Mouse (Mus musculus): ENCODE measurements at regions not wholly inside any gene's neighbourhood (a gene's known extent, or its start where the extent isn't known, plus 50 kb on each side); places are given as distances from the start of the nearest gene placed in this dataset.

DNA sequence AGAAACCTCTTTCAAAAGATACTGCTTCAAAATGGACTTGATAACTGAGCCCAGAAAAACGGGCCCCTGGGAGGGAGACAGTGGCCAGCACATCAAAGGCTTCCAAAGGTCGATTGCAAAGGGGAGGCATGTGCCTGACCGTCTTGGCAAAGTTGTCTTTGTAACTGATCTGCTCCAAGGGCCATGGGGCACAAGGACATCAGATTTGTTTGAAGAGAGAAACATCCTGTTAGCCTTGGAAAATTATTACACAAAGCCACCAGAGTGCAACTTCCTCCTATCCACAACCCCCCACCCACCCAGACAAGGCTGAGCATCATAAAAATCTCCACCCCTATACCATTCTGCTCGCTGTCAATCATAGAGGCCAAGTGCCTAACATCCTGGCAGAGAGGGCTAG, 284.7 kb upstream of the Id2 start:
- Histone ChIP-seq H3K4me3 (replicated peaks) (no peak overlapping the region), H3K4me1 (no peaks in the 10 kb centered on the region; the same call in 1 of the 2 replicates), H3K27me3 (replicated peaks) (peaks cover 20% of the 10 kb centered on the region), H3K9me3 (no peaks in the 10 kb centered on the region), H3K36me3 (replicated peaks; ENCODE audit: low read length) (no peaks in the 10 kb centered on the region)
- no peak for TF ChIP-seq FLI1 (IDR thresholded peaks at IDR 0.05; ENCODE audit: low read length)
- no peak for TF ChIP-seq GATA1 (IDR thresholded peaks at IDR 0.05; ENCODE audit: borderline replicate concordance, low read length)

DNA sequence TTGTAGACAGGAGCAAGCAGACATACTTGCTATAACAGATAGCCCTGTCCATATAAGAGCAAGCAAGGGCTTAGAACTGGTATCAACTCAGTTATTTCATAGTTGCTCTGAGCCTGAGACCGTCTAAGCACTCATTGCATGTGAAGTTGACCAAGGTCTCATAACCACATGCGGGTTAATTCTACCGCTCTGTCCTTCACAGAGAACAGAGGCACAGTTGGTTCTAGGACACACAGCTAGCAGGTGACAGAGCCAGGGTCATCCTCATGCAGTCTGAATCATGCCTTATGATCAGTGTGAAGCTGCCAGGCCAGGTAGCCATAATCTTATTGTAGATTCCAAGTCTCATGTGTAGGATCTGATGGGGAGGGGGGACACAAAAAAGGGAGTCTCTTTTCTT, 283.1 kb upstream of the Id2 start:
- H3K4me3 ChIP-seq (replicated peaks): no peak overlapping the region
- H3K4me1 ChIP-seq: no peaks in the 10 kb centered on the region
- TF ChIP-seq FLI1 (IDR thresholded peaks at IDR 0.05; ENCODE audit: low read length): no peak
- TF ChIP-seq GATA1 (IDR thresholded peaks at IDR 0.05; ENCODE audit: borderline replicate concordance, low read length): no peak
- H3K36me3 ChIP-seq (replicated peaks; ENCODE audit: low read length): no peaks in the 10 kb centered on the region
- H3K9me3 ChIP-seq: no peaks in the 10 kb centered on the region
- peaks cover 27% of the 10 kb centered on the region for H3K27me3 ChIP-seq (replicated peaks)

DNA sequence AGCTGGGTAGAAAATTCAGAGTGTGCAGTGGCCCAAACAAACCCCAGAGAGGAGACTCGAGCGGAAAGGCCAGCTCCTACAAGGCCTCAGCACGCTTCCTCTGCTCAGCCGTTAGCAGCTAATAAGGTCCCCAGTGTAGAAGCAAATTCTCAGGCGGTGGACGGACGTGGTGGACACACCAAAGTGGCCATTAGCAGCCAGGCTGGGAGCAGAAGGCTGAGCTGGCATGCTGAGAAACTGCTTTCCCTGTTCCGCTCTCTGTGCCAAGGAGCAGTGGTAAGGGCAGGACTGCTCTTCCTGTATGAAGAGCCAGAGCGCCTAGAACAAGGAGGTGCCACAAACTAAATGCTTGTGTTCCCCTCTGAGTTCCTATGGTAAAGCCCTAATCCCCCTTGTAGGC, 282.1 kb upstream of the Id2 start:
- Histone ChIP-seq H3K4me3 (replicated peaks) (no peak overlapping the region), H3K36me3 (replicated peaks; ENCODE audit: low read length) (no peaks in the 10 kb centered on the region), H3K4me1 (no peaks in the 10 kb centered on the region), H3K27me3 (replicated peaks) (peaks cover 30% of the 10 kb centered on the region), H3K9me3 (no peaks in the 10 kb centered on the region)
- TF ChIP-seq FLI1 (IDR thresholded peaks at IDR 0.05; ENCODE audit: low read length) (no peak), GATA1 (IDR thresholded peaks at IDR 0.05; ENCODE audit: borderline replicate concordance, low read length) (no peak)

- no peaks in the 10 kb centered on the region for H3K9me3 ChIP-seq
- no peaks in the 10 kb centered on the region for H3K36me3 ChIP-seq (replicated peaks; ENCODE audit: low read length)
- peaks cover 30% of the 10 kb centered on the region for H3K27me3 ChIP-seq (replicated peaks)
- H3K4me1 ChIP-seq: no peaks in the 10 kb centered on the region
- TF ChIP-seq FLI1 (IDR thresholded peaks at IDR 0.05; ENCODE audit: low read length) (no peak), GATA1 (IDR thresholded peaks at IDR 0.05; ENCODE audit: borderline replicate concordance, low read length) (no peak)
- H3K4me3 ChIP-seq (replicated peaks): no peak overlapping the region
These were observed 281.2 kb upstream of the Id2 start for GRCm38 (mm10) chr12:25378036-25378645.

- H3K27me3 ChIP-seq (replicated peaks): peaks cover 31% of the 10 kb centered on the region
- H3K4me3 ChIP-seq (replicated peaks): no peak overlapping the region
- H3K9me3 ChIP-seq: no peaks in the 10 kb centered on the region
- H3K36me3 ChIP-seq (replicated peaks; ENCODE audit: low read length): no peaks in the 10 kb centered on the region
- no peak for TF ChIP-seq FLI1 (IDR thresholded peaks at IDR 0.05; ENCODE audit: low read length)
- no peak for TF ChIP-seq GATA1 (IDR thresholded peaks at IDR 0.05; ENCODE audit: borderline replicate concordance, low read length)
- H3K4me1 ChIP-seq: no peaks in the 10 kb centered on the region
These were observed 279.5 kb upstream of the Id2 start for GRCm38 (mm10) chr12:25376451-25376850.

DNA sequence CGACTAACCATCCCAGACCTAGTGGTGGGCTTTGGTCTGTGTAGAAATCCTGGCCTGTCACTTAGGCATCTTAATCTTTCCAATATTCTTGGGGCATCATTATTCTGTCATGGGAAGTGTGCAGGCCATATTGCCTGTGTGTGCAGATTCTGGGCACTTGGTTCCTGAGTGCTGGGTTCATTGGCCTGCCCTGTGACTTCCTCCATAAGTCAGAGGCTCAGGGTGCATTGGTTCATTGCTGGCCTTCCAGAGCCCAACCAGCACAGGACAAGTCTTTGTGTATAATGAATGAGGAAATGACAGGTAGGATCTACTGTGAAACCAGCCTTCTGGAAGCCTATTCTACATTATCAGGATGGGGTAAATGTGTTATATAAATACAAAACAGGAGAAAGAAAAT, 270.6 kb upstream of the Id2 start:
- Histone ChIP-seq H3K27me3 (replicated peaks) (peaks cover 17% of the 10 kb centered on the region), H3K4me1 (peaks cover 14% of the 10 kb centered on the region), H3K36me3 (replicated peaks; ENCODE audit: low read length) (no peaks in the 10 kb centered on the region), H3K9me3 (no peaks in the 10 kb centered on the region), H3K4me3 (replicated peaks) (no peak overlapping the region)
- TF ChIP-seq GATA1 (IDR thresholded peaks at IDR 0.05; ENCODE audit: borderline replicate concordance, low read length) (no peak), FLI1 (IDR thresholded peaks at IDR 0.05; ENCODE audit: low read length) (no peak)

DNA sequence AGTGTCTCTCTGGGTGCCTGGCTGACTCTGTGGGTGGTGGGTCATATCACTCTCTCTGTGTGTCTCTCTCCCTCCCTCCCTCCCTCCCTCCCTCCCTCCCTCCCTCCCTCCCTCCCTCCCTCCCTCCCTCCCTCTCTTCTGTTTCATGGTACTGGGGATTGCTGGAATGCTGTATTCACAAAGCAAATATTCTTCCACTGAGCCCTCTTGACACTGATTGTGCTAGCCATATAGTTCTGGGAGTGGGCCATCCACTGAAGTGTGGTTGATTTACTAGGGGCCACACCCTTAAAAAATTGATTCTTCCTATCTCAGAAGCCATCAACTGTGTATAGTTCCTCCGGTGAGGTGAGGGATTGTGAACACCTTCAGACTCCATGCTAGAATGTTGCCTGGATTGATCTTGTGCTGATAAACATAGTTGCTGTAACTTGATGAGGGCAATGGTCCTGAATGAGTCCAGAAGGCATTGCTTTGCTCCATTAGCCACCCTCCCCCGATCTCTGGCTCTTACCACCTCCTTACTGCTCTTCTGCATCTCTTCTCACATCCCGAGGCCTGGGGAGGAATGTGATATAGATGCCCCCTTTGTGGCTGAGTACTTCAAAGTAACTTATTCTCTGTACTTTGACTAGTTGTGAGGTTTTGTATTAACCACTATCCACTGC, 268.8 kb upstream of the Id2 start:
- Histone ChIP-seq H3K4me3 (replicated peaks) (no peak overlapping the region), H3K36me3 (replicated peaks; ENCODE audit: low read length) (no peaks in the 10 kb centered on the region), H3K4me1 (peaks cover 14% of the 10 kb centered on the region), H3K27me3 (replicated peaks) (peaks cover 16% of the 10 kb centered on the region), H3K9me3 (no peaks in the 10 kb centered on the region)
- TF ChIP-seq GATA1 (IDR thresholded peaks at IDR 0.05; ENCODE audit: borderline replicate concordance, low read length) (no peak), FLI1 (IDR thresholded peaks at IDR 0.05; ENCODE audit: low read length) (no peak)

- Histone ChIP-seq H3K36me3 (replicated peaks; ENCODE audit: low read length) (no peaks in the 10 kb centered on the region), H3K4me1 (peaks cover 15% of the 10 kb centered on the region), H3K27me3 (replicated peaks) (peaks cover 16% of the 10 kb centered on the region), H3K4me3 (replicated peaks) (no peak overlapping the region), H3K9me3 (no peaks in the 10 kb centered on the region)
- TF ChIP-seq FLI1 (IDR thresholded peaks at IDR 0.05; ENCODE audit: low read length): no peak
- TF ChIP-seq GATA1 (IDR thresholded peaks at IDR 0.05; ENCODE audit: borderline replicate concordance, low read length): no peak
These were observed 268.1 kb upstream of the Id2 start for GRCm38 (mm10) chr12:25364966-25365568.

DNA sequence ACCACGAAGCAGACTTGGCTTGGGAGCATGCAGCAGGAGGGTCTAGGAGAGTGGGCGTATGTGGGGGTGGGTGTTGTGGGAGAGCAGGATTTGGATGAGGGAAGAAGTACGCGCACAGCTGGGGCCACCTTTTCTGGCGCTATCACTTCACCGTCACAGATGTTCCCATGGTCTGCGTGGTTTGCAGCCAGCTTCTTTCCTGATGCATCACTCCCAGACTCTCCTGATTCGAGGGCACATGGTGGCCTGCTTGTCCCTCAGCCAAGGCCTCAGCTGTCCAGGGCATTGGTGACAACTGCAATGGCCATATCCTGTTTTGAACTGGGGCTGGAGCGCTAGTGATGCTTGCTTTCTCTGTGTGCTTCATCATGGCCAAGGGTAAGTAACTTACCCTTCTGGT, 266.9 kb upstream of the Id2 start:
- TF ChIP-seq FLI1 (IDR thresholded peaks at IDR 0.05; ENCODE audit: low read length) (no peak), GATA1 (IDR thresholded peaks at IDR 0.05; ENCODE audit: borderline replicate concordance, low read length) (no peak)
- Histone ChIP-seq H3K4me1 (peaks cover 22% of the 10 kb centered on the region), H3K36me3 (replicated peaks; ENCODE audit: low read length) (no peaks in the 10 kb centered on the region), H3K9me3 (no peaks in the 10 kb centered on the region), H3K4me3 (replicated peaks) (no peak overlapping the region), H3K27me3 (replicated peaks) (peaks cover 13% of the 10 kb centered on the region)

DNA sequence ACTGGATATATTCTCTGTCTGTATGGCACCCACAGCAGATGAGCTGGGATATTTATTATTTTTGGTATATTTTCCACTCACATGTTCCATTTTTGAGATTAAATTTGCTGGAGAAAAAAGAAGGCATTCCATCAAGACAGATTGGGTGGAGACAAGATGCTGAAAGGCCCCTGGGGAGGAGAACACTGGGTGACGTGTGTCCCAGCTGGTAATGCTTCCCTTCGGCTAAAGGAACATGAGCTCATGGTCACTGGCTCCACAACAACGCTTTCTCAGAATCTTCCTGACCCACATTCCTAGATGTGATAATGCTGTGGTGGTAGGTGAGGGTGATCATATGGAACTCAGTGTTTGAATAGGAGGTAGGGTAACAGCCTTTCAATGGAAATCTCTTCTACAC, 266.4 kb upstream of the Id2 start:
- H3K9me3 ChIP-seq: no peaks in the 10 kb centered on the region
- TF ChIP-seq FLI1 (IDR thresholded peaks at IDR 0.05; ENCODE audit: low read length): no peak
- no peak for TF ChIP-seq GATA1 (IDR thresholded peaks at IDR 0.05; ENCODE audit: borderline replicate concordance, low read length)

More for the DNA sequence above, 266.4 kb upstream of the Id2 start:
- Histone ChIP-seq H3K4me1 (peaks cover 22% of the 10 kb centered on the region), H3K27me3 (replicated peaks) (peaks cover 12% of the 10 kb centered on the region), H3K4me3 (replicated peaks) (no peak overlapping the region), H3K36me3 (replicated peaks; ENCODE audit: low read length) (no peaks in the 10 kb centered on the region)

Measured in megakaryocyte, embryonic 14.5 days (primary cell).